Mouse (Mus musculus) sigmoid colon, adult 10 weeks (tissue): ENCODE results near the gene Tuba1b. TPM values are rescaled to one million over a fixed set of nuclear protein-coding genes. Genes with fewer than 3 reads are reported as not detected.

Experiments used
- polyA plus RNA-seq: library from polyadenylated mRNA; stranded (reverse); fragments of 350-450 nt; fragmentation: Illumina TruSeq; extraction: RNeasy Lipid Tissue Mini Kit (QIAGEN cat#74804); gene quantifications from one replicate; pipeline ENCODE4 v1.2.3, GENCODE M21; 2014; ENCODE audit warnings: low read depth, low replicate concordance

Gene Tuba1b
- polyA plus RNA-seq: 21.1 TPM

GRCm38 (mm10) chr15:98934217-98934839 is at the start of gene Tuba1b:
Gene Tuba1b (minus strand): TSS chr15:98934565.

GRCm38 (mm10) chr15:98953401-98954356 is 19.3 kb upstream of the Tuba1b start, which contains the start of the genes Gm49450 and Tuba1a:
Gene Gm49450 (minus strand): TSS chr15:98953551.
Gene Tuba1a (minus strand): TSS chr15:98953703.

GRCm38 (mm10) chr15:98917538-98918498 is 16.5 kb downstream of the Tuba1b start, which contains the start of gene Lmbr1l:
Gene Lmbr1l (minus strand): TSS chr15:98918231.

GRCm38 (mm10) chr15:98897928-98898800 is 36.2 kb downstream of the Tuba1b start, which contains the start of gene Dhh:
Gene Dhh (minus strand): TSS chr15:98898540.

DNA sequence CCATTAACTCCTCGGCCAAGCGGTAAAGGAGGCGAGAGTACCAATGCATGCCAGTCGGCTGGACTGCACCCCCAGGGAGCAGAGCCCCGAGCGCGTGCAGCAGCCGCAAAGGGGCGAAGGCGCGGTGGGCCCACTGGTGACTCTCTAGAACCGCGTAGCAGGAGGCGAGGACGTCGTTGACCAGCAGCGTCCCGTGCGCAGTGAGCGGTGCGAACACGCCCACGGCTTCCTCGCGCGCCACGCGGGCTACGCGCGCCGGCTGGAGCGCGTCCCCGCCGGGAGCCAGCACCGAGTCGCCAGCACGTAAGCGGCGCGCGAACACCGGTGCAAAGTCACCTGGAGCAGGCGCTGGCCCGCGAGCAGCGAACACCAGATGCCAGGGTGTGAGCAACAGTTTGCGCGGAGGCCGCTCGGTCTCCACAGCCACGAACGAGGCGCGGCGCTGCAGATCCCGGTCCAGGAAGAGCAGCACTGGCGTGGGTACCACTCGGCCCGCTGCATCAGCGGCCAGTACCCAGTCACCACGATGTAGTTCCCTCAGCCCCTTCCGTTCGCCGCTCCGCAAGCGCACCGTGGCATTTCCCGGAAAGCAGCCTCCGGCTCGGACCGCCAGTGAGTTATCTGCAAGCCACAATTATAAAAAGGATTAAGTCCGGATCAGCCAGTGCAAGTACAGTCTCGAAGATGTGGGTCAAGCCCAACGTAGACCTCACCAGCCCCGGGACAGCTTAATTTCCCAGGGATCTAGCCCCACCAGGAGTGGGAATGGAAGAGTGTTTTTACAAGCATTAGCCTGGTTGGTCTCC is 40.2 kb downstream of the Tuba1b start, which contains the start of gene Rhebl1:
Gene Rhebl1, minus strand, starts transcription at position 601 of the 806 bp plus-strand sequence.

Other genes starting within 250 kb of the Tuba1b start
- 0.32 TPM for gene Ccdc65, start 226.4 kb downstream of the Tuba1b start, polyA plus RNA-seq
- not detected for gene Fkbp11, start 206.4 kb downstream of the Tuba1b start, polyA plus RNA-seq
- 42.4 TPM for gene Arf3, start 171.4 kb downstream of the Tuba1b start, polyA plus RNA-seq
- gene Wnt10b, start 156.4 kb downstream of the Tuba1b start, polyA plus RNA-seq: 0.57 TPM
- gene Wnt1, start 144.7 kb downstream of the Tuba1b start, polyA plus RNA-seq: not detected
- gene Ddn, start 125.1 kb downstream of the Tuba1b start, polyA plus RNA-seq: not detected
- gene Prkag1, start 103.0 kb downstream of the Tuba1b start, polyA plus RNA-seq: 39.9 TPM
- 2.9 TPM for gene Kmt2d, start 63.4 kb downstream of the Tuba1b start, polyA plus RNA-seq
- 3.2 TPM for gene Rhebl1, start 40.0 kb downstream of the Tuba1b start, polyA plus RNA-seq
- 0.19 TPM for gene Dhh, start 36.0 kb downstream of the Tuba1b start, polyA plus RNA-seq
- 9.9 TPM for gene Lmbr1l, start 16.3 kb downstream of the Tuba1b start, polyA plus RNA-seq
- not detected for gene Gm49450, start 19.0 kb upstream of the Tuba1b start, polyA plus RNA-seq
- gene Tuba1a, start 19.1 kb upstream of the Tuba1b start, polyA plus RNA-seq: 41.6 TPM
- gene Tuba1c, start 95.3 kb upstream of the Tuba1b start, polyA plus RNA-seq: 7.2 TPM
- 0.38 TPM for gene Prph, start 120.6 kb upstream of the Tuba1b start, polyA plus RNA-seq
- gene Troap, start 140.0 kb upstream of the Tuba1b start, polyA plus RNA-seq: 0.85 TPM
- not detected for gene C1ql4, start 153.3 kb upstream of the Tuba1b start, polyA plus RNA-seq
- 12.2 TPM for gene Dnajc22, start 158.6 kb upstream of the Tuba1b start, polyA plus RNA-seq
- gene Spats2, start 191.4 kb upstream of the Tuba1b start, polyA plus RNA-seq: 18.1 TPM